Mouse (Mus musculus): ENCODE measurements around the gene Ier3. TPM values are rescaled to one million over a fixed set of nuclear protein-coding genes. Genes with fewer than 3 reads are reported as not detected.
A peak's percentile ranks its signal among the peaks of the same experiment; 100 is the strongest.

Gene Ier3
- polyA plus RNA-seq, 1 experiment from 2014 or later = 2.4 TPM

GRCm38 (mm10) chr17:35842006-35842405 is 20.5 kb downstream of the Ier3 start:
- 23% methylated on average over 11 of the region's 11 CpGs for WGBS
- ATAC-seq (replicated peaks; ENCODE audit: low FRiP score) = no peak

GRCm38 (mm10) chr17:35843514-35843913 is 22.0 kb downstream of the Ier3 start:
- peaks cover 16% of the 10 kb centered on the region; the same call in 1 of the 2 replicates for H3K36me3 ChIP-seq (ENCODE audit: control insufficient read depth, insufficient read depth, low read length)
- H3K27ac ChIP-seq (ENCODE audit: low read depth, low read length) = no peak overlapping the region
- H3K4me3 ChIP-seq (ENCODE audit: low read depth, low read length) = no peak overlapping the region
- H3K9ac ChIP-seq (ENCODE audit: low read length) = no peak overlapping the region
- no peaks in the 10 kb centered on the region for H3K9me3 ChIP-seq (ENCODE audit: control insufficient read depth, low read length)
- peaks cover 5% of the 10 kb centered on the region for H3K4me1 ChIP-seq (replicated peaks; ENCODE audit: control insufficient read depth, insufficient read depth, low read length)
- DNase-seq (ENCODE audit: low spot score) = no peak
- 95% methylated on average over 3 of the region's 3 CpGs for WGBS
- no peaks in the 10 kb centered on the region for H3K27me3 ChIP-seq (ENCODE audit: control insufficient read depth, insufficient read depth, low read length)
- no peak overlapping the region for H3K4me2 ChIP-seq (ENCODE audit: low read depth, low read length, severe bottlenecking)
- ATAC-seq (replicated peaks; ENCODE audit: low FRiP score) = no peak

More at GRCm38 (mm10) chr17:35842006-35842405, 20.5 kb downstream of the Ier3 start:
- Histone ChIP-seq H3K9ac (ENCODE audit: low read length) (peak overlapping the region; percentile 76), H3K4me2 (ENCODE audit: low read depth, low read length, severe bottlenecking) (peak overlapping the region; percentile 48), H3K4me3 (ENCODE audit: low read depth, low read length) (peak overlapping the region; percentile 42), H3K9me3 (ENCODE audit: control insufficient read depth, low read length) (no peaks in the 10 kb centered on the region), H3K36me3 (ENCODE audit: control insufficient read depth, insufficient read depth, low read length) (peaks cover 7% of the 10 kb centered on the region; the same call in 1 of the 2 replicates), H3K27me3 (ENCODE audit: control insufficient read depth, insufficient read depth, low read length) (no peaks in the 10 kb centered on the region), H3K27ac (ENCODE audit: low read depth, low read length) (peak overlapping the region; percentile 79), H3K4me1 (replicated peaks; ENCODE audit: control insufficient read depth, insufficient read depth, low read length) (peaks cover 5% of the 10 kb centered on the region)
- DNase-seq (ENCODE audit: low spot score) = no peak

GRCm38 (mm10) chr17:35848112-35848511 is 26.6 kb downstream of the Ier3 start:
- H3K36me3 ChIP-seq (ENCODE audit: control insufficient read depth, insufficient read depth, low read length) = peaks cover 27% of the 10 kb centered on the region; the same call in 1 of the 2 replicates
- H3K4me3 ChIP-seq (ENCODE audit: low read depth, low read length) = no peak overlapping the region
- WGBS = 77% methylated on average over 1 of the region's 1 CpGs
- no peaks in the 10 kb centered on the region for H3K9me3 ChIP-seq (ENCODE audit: control insufficient read depth, low read length)
- H3K27ac ChIP-seq (ENCODE audit: low read depth, low read length) = no peak overlapping the region
- H3K9ac ChIP-seq (ENCODE audit: low read length) = no peak overlapping the region
- DNase-seq (ENCODE audit: low spot score) (no peak), ATAC-seq (replicated peaks; ENCODE audit: low FRiP score) (no peak)
- H3K4me2 ChIP-seq (ENCODE audit: low read depth, low read length, severe bottlenecking) = no peak overlapping the region
- no peaks in the 10 kb centered on the region for H3K4me1 ChIP-seq (replicated peaks; ENCODE audit: control insufficient read depth, insufficient read depth, low read length)
- no peaks in the 10 kb centered on the region for H3K27me3 ChIP-seq (ENCODE audit: control insufficient read depth, insufficient read depth, low read length)

GRCm38 (mm10) chr17:35850974-35851373 is 29.5 kb downstream of the Ier3 start:
- no peak overlapping the region for H3K4me2 ChIP-seq (ENCODE audit: low read depth, low read length, severe bottlenecking)
- H3K9ac ChIP-seq (ENCODE audit: low read length) = no peak overlapping the region
- WGBS = 90% methylated on average over 3 of the region's 3 CpGs
- H3K36me3 ChIP-seq (ENCODE audit: control insufficient read depth, insufficient read depth, low read length) = peaks cover 20% of the 10 kb centered on the region
- H3K9me3 ChIP-seq (ENCODE audit: control insufficient read depth, low read length) = no peaks in the 10 kb centered on the region
- H3K27ac ChIP-seq (ENCODE audit: low read depth, low read length) = no peak overlapping the region
- no peaks in the 10 kb centered on the region for H3K27me3 ChIP-seq (ENCODE audit: control insufficient read depth, insufficient read depth, low read length)
- H3K4me3 ChIP-seq (ENCODE audit: low read depth, low read length) = no peak overlapping the region
- no peaks in the 10 kb centered on the region for H3K4me1 ChIP-seq (replicated peaks; ENCODE audit: control insufficient read depth, insufficient read depth, low read length)
- no peak for DNase-seq (ENCODE audit: low spot score)
- ATAC-seq (replicated peaks; ENCODE audit: low FRiP score) = no peak

- 0 out of 2 replicates have a peak, but pooled peaks cover 5% of the 10 kb centered on the region for H3K4me1 ChIP-seq (replicated peaks; ENCODE audit: control insufficient read depth, insufficient read depth, low read length)
- no peak overlapping the region for H3K9ac ChIP-seq (ENCODE audit: low read length)
- H3K9me3 ChIP-seq (ENCODE audit: control insufficient read depth, low read length) = no peaks in the 10 kb centered on the region
- ATAC-seq (replicated peaks; ENCODE audit: low FRiP score) = no peak
- no peaks in the 10 kb centered on the region for H3K27me3 ChIP-seq (ENCODE audit: control insufficient read depth, insufficient read depth, low read length)
- H3K4me3 ChIP-seq (ENCODE audit: low read depth, low read length) = no peak overlapping the region
- WGBS = 82% methylated on average over 1 of the region's 1 CpGs
- no peak overlapping the region for H3K27ac ChIP-seq (ENCODE audit: low read depth, low read length)
- H3K4me2 ChIP-seq (ENCODE audit: low read depth, low read length, severe bottlenecking) = no peak overlapping the region
- no peaks in the 10 kb centered on the region; the same call in 1 of the 2 replicates for H3K36me3 ChIP-seq (ENCODE audit: control insufficient read depth, insufficient read depth, low read length)
- no peak for DNase-seq (ENCODE audit: low spot score)
Measured at GRCm38 (mm10) chr17:35859371-35859770, 37.9 kb downstream of the Ier3 start.

- 75% methylated on average over 2 of the region's 2 CpGs for WGBS
- Histone ChIP-seq H3K9ac (ENCODE audit: low read length) (no peak overlapping the region; the same call in 1 of the 2 replicates), H3K9me3 (ENCODE audit: control insufficient read depth, low read length) (no peaks in the 10 kb centered on the region), H3K36me3 (ENCODE audit: control insufficient read depth, insufficient read depth, low read length) (no peaks in the 10 kb centered on the region; the same call in 1 of the 2 replicates), H3K4me2 (ENCODE audit: low read depth, low read length, severe bottlenecking) (no peak overlapping the region), H3K27ac (ENCODE audit: low read depth, low read length) (no peak overlapping the region), H3K4me1 (replicated peaks; ENCODE audit: control insufficient read depth, insufficient read depth, low read length) (peaks cover 6% of the 10 kb centered on the region; the same call in 1 of the 2 replicates), H3K4me3 (ENCODE audit: low read depth, low read length) (no peak overlapping the region), H3K27me3 (ENCODE audit: control insufficient read depth, insufficient read depth, low read length) (no peaks in the 10 kb centered on the region)
- ATAC-seq (replicated peaks; ENCODE audit: low FRiP score) = no peak
- no peak for DNase-seq (ENCODE audit: low spot score)
Measured at GRCm38 (mm10) chr17:35859835-35860234, 38.4 kb downstream of the Ier3 start.

DNA sequence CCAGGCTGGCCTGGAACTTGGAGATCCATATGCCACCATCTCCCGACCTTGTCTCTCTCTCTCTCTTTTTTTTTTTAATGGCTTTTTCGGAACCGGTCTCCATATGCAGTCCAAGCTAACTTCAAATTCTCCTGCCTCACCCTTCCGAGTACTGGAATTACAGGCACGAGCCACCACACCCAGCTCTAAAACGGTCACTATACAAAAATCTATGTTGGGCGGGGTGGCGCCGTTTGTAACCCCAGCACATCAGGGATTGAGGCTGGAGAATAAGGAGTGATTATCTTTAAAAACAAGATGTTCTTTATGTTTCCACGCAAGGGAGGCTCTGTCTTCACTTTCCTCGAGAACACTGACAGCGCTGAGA is 39.3 kb downstream of the Ier3 start:
- peaks cover 10% of the 10 kb centered on the region for H3K4me1 ChIP-seq (replicated peaks; ENCODE audit: control insufficient read depth, insufficient read depth, low read length)
- H3K4me3 ChIP-seq (ENCODE audit: low read depth, low read length) = peak overlapping the region; percentile 59
- H3K4me2 ChIP-seq (ENCODE audit: low read depth, low read length, severe bottlenecking) = peak overlapping the region; percentile 63
- H3K9ac ChIP-seq (ENCODE audit: low read length) = peak overlapping the region; percentile 73
- WGBS = 4% methylated on average over 12 of the region's 12 CpGs
- DNase-seq (ENCODE audit: low spot score) (no peak), ATAC-seq (replicated peaks; ENCODE audit: low FRiP score) (peak; percentile 5; the same call in 1 of the 2 replicates)
- H3K27me3 ChIP-seq (ENCODE audit: control insufficient read depth, insufficient read depth, low read length) = no peaks in the 10 kb centered on the region
- H3K27ac ChIP-seq (ENCODE audit: low read depth, low read length) = peak overlapping the region; percentile 89; the same call in 1 of the 2 replicates
- H3K36me3 ChIP-seq (ENCODE audit: control insufficient read depth, insufficient read depth, low read length) = no peaks in the 10 kb centered on the region; the same call in 1 of the 2 replicates
- H3K9me3 ChIP-seq (ENCODE audit: control insufficient read depth, low read length) = no peaks in the 10 kb centered on the region

DNA sequence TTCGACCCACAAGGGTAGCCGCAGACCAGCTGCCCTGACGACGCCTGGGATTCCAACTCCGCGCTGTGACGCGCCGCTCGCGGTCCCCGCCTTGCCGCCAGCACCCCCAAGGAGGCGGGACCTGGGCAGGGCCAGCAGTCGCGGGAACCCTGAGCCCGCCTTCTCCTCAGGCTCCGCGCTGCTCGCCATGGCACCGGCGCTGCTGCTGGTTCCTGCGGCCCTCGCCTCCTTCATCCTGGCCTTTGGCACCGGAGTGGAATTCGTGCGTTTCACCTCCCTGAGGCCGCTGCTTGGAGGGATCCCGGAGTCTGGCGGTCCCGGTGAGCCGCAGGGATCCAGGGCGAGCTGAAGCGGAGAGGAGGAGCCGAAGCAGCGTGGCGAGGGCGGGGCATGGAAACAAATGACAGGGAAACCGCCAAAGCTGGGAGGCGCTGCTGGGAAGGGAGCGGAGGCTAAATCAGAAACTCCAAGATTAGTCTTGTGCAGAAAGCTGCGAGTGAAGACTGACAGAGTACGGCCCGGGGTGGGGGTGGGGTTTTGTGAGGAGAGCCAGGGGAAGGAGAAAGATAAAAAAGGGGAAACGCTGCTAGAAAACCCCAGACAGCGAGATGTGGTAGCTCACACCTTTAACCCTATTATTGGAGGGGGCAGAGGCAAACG is 39.8 kb downstream of the Ier3 start, which contains the start of gene Nrm:
TSS of gene Nrm (plus strand) at position 121 of the 660 bp plus-strand sequence.
- no peaks in the 10 kb centered on the region for H3K27me3 ChIP-seq (ENCODE audit: control insufficient read depth, insufficient read depth, low read length)
- H3K9ac ChIP-seq (ENCODE audit: low read length) = peak within 1 kb of the TSS; percentile 73
- peak within 1 kb of the TSS; percentile 89 for H3K27ac ChIP-seq (ENCODE audit: low read depth, low read length)
- DNase-seq (ENCODE audit: low spot score) = peak; percentile 93
- peak within 1 kb of the TSS; percentile 63 for H3K4me2 ChIP-seq (ENCODE audit: low read depth, low read length, severe bottlenecking)
- peak within 1 kb of the TSS; percentile 59 for H3K4me3 ChIP-seq (ENCODE audit: low read depth, low read length)
- H3K4me1 ChIP-seq (replicated peaks; ENCODE audit: control insufficient read depth, insufficient read depth, low read length) = peaks cover 10% of the 10 kb centered on the region
- ATAC-seq (replicated peaks; ENCODE audit: low FRiP score) = peak; percentile 90
- H3K9me3 ChIP-seq (ENCODE audit: control insufficient read depth, low read length) = no peaks in the 10 kb centered on the region
- no peaks in the 10 kb centered on the region; the same call in 1 of the 2 replicates for H3K36me3 ChIP-seq (ENCODE audit: control insufficient read depth, insufficient read depth, low read length)
- under 1% methylated on average over 47 of the region's 47 CpGs for WGBS
